Mouse (Mus musculus): ENCODE data around the gene 1700030K09Rik. TPM values are rescaled to one million over a fixed set of nuclear protein-coding genes. Genes with fewer than 3 reads are reported as not detected.

Gene 1700030K09Rik
- total RNA-seq, 2 experiments from 2014 or later, result 0.84 to 1.8 TPM

GRCm38 (mm10) chr8:72457806-72458205 lies 14.1 kb downstream of the 1700030K09Rik start:
- ATAC-seq (replicated peaks; ENCODE audit: low FRiP score, poor library complexity, severe bottlenecking), result no peak

- ATAC-seq (replicated peaks; ENCODE audit: low FRiP score, poor library complexity, severe bottlenecking), result no peak
Observed at GRCm38 (mm10) chr8:72458457-72458856, 14.8 kb downstream of the 1700030K09Rik start.

DNA sequence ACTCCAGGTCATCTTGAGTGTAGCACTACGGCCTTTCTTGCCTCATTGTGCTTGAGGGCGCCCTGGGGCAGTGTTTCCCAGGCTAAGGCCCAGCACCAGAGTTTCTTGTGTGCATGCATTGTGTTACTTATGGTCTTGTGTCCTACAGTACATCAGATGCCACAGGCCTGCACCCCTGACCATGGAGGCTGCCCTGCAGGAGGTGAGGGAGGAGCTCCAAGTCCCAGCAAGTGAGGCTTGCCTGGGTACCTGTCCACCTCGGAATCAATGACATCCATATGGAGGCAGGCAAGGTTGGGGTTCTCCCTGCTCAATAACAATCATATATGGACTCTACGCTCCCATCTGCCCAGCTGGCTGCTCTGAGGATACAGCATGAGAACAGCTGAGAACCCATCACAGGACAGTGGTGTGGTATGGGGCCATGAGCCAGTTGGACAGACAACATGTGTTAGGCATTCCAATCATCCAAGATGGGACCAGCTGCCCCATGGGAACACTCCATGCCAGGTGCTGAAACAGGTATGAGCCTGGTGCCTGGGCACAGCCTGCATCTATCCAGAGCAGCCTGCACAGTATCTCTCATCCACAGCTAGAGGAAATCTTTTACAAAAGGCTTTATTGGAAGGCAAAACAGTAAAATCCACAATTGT lies 16.3 kb downstream of the 1700030K09Rik start:
- ATAC-seq (replicated peaks; ENCODE audit: low FRiP score, poor library complexity, severe bottlenecking), result no peak

DNA sequence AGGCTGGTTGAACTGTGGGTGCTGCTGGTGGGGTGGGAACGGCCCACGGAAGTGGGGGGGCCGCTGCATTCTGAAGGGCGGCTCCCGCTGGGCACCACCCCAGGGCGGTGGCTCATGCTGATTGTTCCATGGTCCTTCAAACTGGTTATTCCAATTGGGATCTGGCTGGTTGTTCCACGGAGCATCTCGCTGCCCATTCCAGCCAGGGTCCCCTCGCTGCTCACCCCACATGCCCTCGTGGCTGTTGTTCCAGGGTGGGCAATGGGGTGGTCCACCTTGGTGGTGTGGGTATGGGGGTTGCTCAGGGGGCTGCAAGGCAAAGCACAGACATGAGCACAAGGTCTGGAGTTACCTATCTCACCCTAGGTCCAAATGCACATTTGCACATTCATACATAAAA lies 20.5 kb downstream of the 1700030K09Rik start:
- ATAC-seq (replicated peaks; ENCODE audit: low FRiP score, poor library complexity, severe bottlenecking), result no peak

DNA sequence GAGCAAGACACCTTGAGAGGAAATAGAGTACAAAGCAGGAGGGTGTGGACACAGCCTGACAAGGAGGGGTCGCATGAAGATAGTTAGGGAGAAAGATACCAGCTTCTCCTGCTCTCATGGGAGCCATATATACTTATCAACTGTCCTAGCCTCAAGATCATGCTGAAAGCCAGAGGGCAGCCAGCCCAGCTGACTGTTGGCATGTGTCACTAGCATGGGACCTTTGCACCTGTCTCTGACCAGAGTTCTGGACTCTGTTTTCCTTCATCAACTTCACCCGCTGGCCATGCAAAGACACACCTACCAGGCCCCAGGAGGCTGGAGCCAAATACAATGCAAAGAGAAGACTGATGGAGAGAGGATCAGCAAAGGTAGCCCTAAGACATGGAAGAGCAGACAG lies 25.6 kb downstream of the 1700030K09Rik start:
- no peak for ATAC-seq (replicated peaks; ENCODE audit: low FRiP score, poor library complexity, severe bottlenecking)

- ATAC-seq (replicated peaks; ENCODE audit: low FRiP score, poor library complexity, severe bottlenecking), result no peak
Observed at GRCm38 (mm10) chr8:72469984-72470383, 26.3 kb downstream of the 1700030K09Rik start.

DNA sequence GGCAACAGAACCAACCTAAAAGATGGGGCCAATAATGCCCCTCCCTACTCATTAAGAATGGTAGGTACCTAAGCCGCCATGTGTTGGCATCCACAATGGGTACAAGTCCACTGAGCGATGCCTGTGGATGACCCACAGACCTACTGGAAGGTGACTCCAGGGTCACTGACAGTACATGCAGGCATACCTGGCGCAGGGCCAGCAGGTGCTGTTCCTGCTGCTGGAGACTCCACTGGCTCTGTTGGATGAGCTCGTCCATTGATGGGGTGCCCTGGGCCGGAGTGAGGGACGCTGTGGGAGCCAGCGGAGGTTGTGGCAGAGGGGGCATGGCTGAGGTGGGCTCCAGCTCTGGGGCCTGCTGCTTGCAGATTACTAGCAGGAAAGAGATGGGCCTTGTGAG lies 27.0 kb downstream of the 1700030K09Rik start:
- ATAC-seq (replicated peaks; ENCODE audit: low FRiP score, poor library complexity, severe bottlenecking), result no peak

DNA sequence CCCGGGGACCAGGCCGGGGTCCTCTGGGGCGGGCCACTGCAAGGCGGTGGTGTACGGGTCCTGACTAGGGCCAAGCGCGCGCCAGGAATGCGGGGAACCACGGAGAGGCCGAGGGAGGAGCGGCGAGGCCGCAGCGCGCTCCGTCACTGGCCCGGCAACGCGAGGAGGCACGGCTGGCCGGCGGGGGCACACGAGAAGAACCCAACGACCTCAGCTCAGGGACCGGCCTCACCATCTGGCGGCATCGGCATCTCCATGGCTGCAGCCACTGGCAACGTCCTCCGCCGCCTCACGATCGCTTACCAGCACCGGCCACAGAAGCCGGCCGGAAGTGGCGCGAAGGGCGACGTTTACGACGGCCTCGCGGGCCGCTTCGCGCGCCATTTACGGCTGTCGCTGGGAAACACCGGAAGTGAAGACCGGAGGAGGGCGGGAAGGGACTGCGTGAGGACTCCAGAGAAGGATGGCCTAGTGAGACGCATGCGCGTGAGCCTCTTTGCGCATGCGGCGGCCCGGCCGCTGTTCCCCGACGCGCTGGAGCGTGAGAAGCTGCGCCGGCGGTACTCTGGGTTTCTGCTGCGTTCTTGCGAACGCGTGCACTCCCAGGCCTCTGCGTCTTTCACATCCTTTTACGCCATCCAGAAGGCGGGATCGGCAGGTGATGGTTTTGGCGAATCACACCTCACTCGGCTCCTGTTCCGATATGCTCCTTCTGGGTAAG lies 31.3 kb downstream of the 1700030K09Rik start, which contains the start of gene Cherp:
Cherp (minus strand) TSS at position 401 of the 721 bp plus-strand sequence.
- ATAC-seq (replicated peaks; ENCODE audit: low FRiP score, poor library complexity, severe bottlenecking), result peak; percentile 97

- no peak for ATAC-seq (replicated peaks; ENCODE audit: low FRiP score, poor library complexity, severe bottlenecking)
Observed at GRCm38 (mm10) chr8:72485456-72486199, 41.9 kb downstream of the 1700030K09Rik start.

DNA sequence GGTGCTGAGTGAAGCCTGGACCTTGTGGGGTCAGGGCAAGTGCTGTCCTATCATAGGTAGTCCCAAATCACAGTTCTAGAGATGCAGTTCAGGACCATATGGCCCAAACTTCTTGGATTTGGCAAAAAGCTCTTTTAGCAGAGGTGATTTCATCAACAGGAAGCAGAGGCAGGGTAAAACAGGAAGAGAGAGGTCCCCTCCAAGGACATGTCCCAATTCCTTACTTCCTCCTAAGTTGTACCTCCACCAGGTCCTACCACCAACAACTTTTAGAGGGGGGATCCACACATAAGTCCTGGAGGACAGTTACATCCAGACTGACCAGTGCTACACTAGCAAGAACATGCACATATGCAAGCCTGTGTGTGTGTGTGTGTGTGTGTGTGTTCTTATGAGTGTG lies 43.3 kb downstream of the 1700030K09Rik start:
- ATAC-seq (replicated peaks; ENCODE audit: low FRiP score, poor library complexity, severe bottlenecking), result no peak

DNA sequence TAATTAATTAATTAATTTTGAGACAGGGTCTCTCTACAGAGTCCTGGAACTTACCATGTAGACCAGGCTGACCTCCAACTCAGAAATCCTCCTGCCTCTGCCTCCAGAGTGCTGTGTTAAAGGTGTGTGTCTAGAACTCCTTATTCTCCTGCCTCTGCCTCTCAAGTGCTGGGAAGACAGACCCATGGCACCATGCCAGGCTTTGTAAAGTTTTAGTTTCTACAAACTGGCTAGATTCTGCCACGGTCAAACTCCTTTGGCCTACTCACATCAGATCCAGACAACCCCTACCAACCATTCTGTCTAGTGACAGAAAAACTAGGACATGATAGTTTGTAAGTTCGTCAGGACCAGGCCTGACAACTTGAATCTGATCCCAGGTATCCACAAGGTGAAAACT lies 47.3 kb downstream of the 1700030K09Rik start:
- ATAC-seq (replicated peaks; ENCODE audit: low FRiP score, poor library complexity, severe bottlenecking), result no peak

DNA sequence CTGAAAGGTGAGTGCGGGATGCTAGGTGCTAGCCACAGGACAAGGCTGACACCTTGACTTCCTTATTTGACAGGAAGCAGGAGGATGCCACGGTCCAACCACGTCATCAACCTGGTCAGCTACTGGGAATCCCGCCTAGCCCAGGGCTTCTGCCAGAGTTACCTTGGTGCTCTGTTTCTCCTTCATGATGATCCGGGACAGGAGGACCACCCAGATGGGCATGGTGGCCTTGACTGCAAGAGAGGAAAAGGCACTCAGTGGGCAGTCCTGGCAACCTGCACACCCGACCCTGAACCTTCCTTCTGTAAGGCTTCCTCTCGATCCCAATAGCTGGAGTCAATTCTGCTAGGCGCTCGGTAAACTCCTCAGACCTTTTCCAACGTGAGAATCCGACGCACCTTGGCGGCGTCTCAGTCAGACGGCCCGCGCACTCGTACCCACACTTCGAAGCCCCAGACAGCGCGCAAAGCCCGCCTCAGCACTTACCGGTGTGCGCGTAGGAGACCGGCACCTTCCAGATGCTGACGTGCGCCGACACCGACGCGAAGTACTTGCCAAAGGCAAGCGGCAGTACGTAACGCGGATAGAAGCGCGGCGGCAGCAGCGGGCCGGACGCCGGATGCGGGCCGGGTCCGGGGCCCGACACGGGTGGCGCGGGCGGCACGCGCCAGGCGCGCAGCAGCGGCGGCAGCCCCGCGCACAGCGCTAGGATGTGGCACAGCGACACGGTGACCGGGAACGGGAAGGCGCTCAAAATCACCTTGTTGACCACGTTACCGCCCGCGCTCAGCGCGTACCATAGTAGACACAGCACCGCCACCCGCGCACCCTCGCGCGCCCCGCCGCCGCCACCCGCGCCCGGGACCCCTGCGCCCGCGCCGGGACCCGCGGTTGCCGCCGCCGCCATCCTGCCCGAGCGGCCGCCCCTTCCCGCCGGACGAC lies 48.3 kb downstream of the 1700030K09Rik start, which contains the start of gene Slc35e1:
Slc35e1 (minus strand) TSS at position 935 of the 942 bp plus-strand sequence.
- peak; percentile 18 for ATAC-seq (replicated peaks; ENCODE audit: low FRiP score, poor library complexity, severe bottlenecking)

DNA sequence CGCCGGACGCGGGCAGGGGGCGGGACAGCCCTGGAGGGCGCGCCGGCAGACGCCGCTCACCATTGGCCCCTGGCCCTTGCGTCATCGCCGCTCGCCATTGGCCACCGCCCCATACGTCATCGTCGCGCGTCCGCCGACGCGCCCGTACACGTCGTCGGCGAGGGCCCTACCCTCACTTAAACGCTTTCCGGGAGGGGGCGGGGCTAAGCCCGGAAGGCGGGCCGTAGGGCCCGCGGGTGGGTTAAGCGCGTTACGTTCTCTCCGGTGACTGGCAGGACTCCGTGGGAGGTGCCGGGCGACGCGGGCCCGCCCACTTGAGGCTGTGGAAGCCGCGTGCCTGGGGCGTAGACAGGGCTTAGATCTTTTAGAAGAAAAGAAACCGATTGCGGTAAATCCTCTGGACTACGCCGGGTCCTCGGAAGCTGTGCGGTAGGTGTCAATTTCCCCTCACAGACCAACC lies 49.0 kb downstream of the 1700030K09Rik start:
- ATAC-seq (replicated peaks; ENCODE audit: low FRiP score, poor library complexity, severe bottlenecking), result peak; percentile 93

DNA sequence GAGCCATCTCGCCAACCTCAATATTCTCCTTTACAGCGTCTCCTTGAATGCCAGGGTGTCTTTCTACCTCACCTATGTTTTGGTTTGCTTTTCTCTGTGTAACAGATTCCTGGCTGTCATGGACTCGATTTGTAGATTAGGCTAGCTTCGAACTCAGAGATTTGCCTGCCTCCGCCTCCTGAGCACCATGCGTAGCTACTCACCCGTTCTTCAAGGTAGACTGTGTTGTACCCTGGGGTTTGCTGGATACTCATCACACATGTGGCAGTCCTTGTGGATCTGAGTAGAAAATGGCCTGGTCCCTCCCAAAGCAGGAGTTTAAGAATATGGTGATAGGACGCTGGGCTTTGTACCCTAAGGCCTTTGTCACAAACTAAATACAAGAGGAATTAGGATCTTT lies 49.7 kb downstream of the 1700030K09Rik start:
- no peak for ATAC-seq (replicated peaks; ENCODE audit: low FRiP score, poor library complexity, severe bottlenecking)

DNA sequence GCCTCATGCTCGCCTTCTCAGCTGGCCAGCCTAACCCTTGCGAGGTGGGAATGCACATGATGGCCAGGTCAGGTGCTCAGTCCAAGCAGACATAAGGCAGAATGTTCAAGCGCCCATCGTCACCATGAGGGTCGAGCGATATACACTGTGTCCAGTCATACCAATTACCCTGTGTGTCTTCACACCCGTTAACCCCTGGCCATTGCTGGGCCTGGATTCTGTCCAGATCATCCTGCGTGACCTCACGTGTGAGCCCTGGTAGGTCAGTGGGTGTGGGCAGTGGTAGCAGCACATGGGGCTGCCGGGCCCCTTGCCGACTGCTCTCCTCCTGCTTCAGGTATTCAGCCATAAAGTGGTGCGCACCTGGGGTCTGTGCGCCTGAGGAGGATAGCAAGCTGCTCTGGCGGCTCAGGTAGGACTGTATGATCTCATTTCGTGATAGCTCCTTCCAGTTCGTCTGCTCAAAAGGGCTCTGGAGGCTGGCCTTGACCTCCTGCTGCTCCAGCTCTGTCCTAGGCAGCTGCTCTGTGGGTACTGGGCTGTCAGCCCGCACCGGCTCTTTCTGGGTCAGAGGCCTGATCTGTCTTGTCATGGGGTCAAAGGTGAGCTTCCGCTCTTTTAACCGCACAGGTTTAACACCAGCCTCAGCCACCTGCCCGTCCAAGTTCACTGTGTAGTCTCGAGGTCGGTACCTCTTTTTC lies 51.9 kb downstream of the 1700030K09Rik start:
- no peak for ATAC-seq (replicated peaks; ENCODE audit: low FRiP score, poor library complexity, severe bottlenecking)

GRCm38 (mm10) chr8:72496217-72496616 lies 52.5 kb downstream of the 1700030K09Rik start:
- no peak for ATAC-seq (replicated peaks; ENCODE audit: low FRiP score, poor library complexity, severe bottlenecking)

DNA sequence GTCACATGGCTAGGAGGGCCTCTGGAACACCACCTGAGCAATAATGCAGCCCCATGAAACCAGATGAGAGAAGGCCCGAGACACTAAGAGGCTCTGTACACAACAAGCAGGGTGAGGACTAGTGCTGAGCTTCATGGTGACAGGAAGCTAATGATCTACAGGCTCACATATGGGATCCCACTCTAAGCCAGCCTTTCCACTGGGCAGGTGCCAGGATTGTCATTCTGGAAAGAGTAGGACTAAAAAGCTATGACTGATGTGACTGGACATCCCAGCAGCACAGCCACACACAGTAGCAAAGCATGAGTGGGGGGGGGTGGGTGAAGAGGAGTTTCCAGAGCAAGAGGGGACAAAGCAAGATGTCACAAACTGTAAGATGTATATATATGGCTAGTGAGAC lies 54.2 kb downstream of the 1700030K09Rik start:
- no peak for ATAC-seq (replicated peaks; ENCODE audit: low FRiP score, poor library complexity, severe bottlenecking)

- ATAC-seq (replicated peaks; ENCODE audit: low FRiP score, poor library complexity, severe bottlenecking), result 0 out of 2 replicates have a peak, but pooled peaks have one; percentile 22
Observed at GRCm38 (mm10) chr8:72498527-72498926, 54.8 kb downstream of the 1700030K09Rik start.
